Mouse (Mus musculus) MEL (cell line): Measurements from ENCODE around the gene Fnbp1l. TPM values are rescaled to one million over a fixed set of nuclear protein-coding genes. Genes with fewer than 3 reads are reported as not detected.

Experiments used
- DNase-seq: peaks from one replicate; pipeline ENCODE4 v3.0.0; 2011; ENCODE audit warnings: low read depth, low spot score
- H3K27ac ChIP-seq: 2 replicates; pipeline ENCODE4 v1.5.1; 2012; ENCODE audit warnings: low read depth, mild to moderate bottlenecking, control low read depth, low read length, moderate library complexity; ENCODE audit not compliant: control insufficient read depth
- H3K27me3 ChIP-seq, 2 experiments: fragments of 150-350 bp in 1 of 2; sonication (generic) in 1 of 2; 2 replicates each; pipeline ENCODE4 v1.6.1; 2012; ENCODE audit warnings: low read length in 2 of 2, mild to moderate bottlenecking in 2 of 2, improper control_type of control experiment in 1 of 2, moderate library complexity in 1 of 2; ENCODE audit not compliant: insufficient read depth in 2 of 2, control insufficient read depth in 1 of 2
- H3K36me3 ChIP-seq, 2 experiments: 2 replicates each; pipeline ENCODE4 v1.6.1; 2012 to 2014; ENCODE audit warnings: low read length in 2 of 2, improper control_type of control experiment in 1 of 2, inconsistent platforms in 1 of 2, mild to moderate bottlenecking in 1 of 2; ENCODE audit not compliant: insufficient read depth in 2 of 2, control insufficient read depth in 1 of 2
- H3K4me1 ChIP-seq, 2 experiments: fragments of 150-350 bp in 1 of 2; sonication (generic) in 1 of 2; 2 replicates each; pipeline ENCODE4 v1.6.1; 2012; ENCODE audit warnings: low read length in 2 of 2, improper control_type of control experiment in 1 of 2, mild to moderate bottlenecking in 1 of 2; ENCODE audit not compliant: insufficient read depth in 2 of 2, control insufficient read depth in 1 of 2
- H3K4me3 ChIP-seq, 2 experiments: fragments of 150-350 bp in 1 of 2; sonication (generic) in 1 of 2; 2 replicates each; pipeline ENCODE4 v1.5.1; 2012; ENCODE audit warnings: low read depth in 2 of 2, low read length in 2 of 2, mild to moderate bottlenecking in 2 of 2, moderate library complexity in 2 of 2, control low read depth in 1 of 2, improper control_type of control experiment in 1 of 2; ENCODE audit not compliant: control insufficient read depth in 1 of 2, insufficient read depth in 1 of 2
- H3K79me2 ChIP-seq: 2 replicates; pipeline ENCODE4 v1.6.1; 2012; ENCODE audit warnings: mild to moderate bottlenecking, low read length, moderate library complexity; ENCODE audit not compliant: control insufficient read depth, poor library complexity, insufficient read depth
- H3K9ac ChIP-seq: 2 replicates; pipeline ENCODE4 v1.6.1; 2012; ENCODE audit warnings: low read depth, mild to moderate bottlenecking, control low read depth, low read length, moderate library complexity; ENCODE audit not compliant: control insufficient read depth, poor library complexity, severe bottlenecking
- H3K9me3 ChIP-seq: fragments of 150-350 bp; sonication (generic); replicated peaks from 2 replicates; pipeline ENCODE4 v1.6.1; 2012; ENCODE audit warnings: mild to moderate bottlenecking, low read length, improper control_type of control experiment, moderate library complexity; ENCODE audit not compliant: insufficient read depth
- CHD2 ChIP-seq: IDR thresholded peaks from 2 replicates; pipeline ENCODE4 v1.6.1; 2011; ENCODE audit warnings: low read length, improper control_type of control experiment
- ELF1 ChIP-seq: IDR thresholded peaks from 2 replicates; pipeline ENCODE4 v1.6.1; 2014; ENCODE audit warnings: low read depth, mild to moderate bottlenecking, inconsistent platforms, low read length, improper control_type of control experiment, moderate library complexity
- HCFC1 ChIP-seq: IDR thresholded peaks from 2 replicates; pipeline ENCODE4 v1.6.1; 2012; ENCODE audit warnings: low read depth, mild to moderate bottlenecking, inconsistent platforms, low read length, improper control_type of control experiment, moderate library complexity
- JUND ChIP-seq: IDR thresholded peaks from 2 replicates; pipeline ENCODE4 v1.6.1; 2011; ENCODE audit warnings: low read depth, mild to moderate bottlenecking, improper control_type of control experiment, low read length
- MXI1 ChIP-seq: IDR thresholded peaks from 2 replicates; pipeline ENCODE4 v1.6.1; 2011; ENCODE audit warnings: mild to moderate bottlenecking, low read depth, low read length, improper control_type of control experiment
- NELFE ChIP-seq: IDR thresholded peaks from 2 replicates; pipeline ENCODE4 v1.6.1; 2011; ENCODE audit warnings: low read depth, low read length, improper control_type of control experiment
- SMC3 ChIP-seq: IDR thresholded peaks from 2 replicates; pipeline ENCODE4 v1.6.1; 2011; ENCODE audit warnings: low read depth, low read length, improper control_type of control experiment
- TAL1 ChIP-seq: IDR thresholded peaks from 2 replicates; pipeline ENCODE4 v1.6.1; 2012; ENCODE audit warnings: mild to moderate bottlenecking, inconsistent platforms, low read length, moderate library complexity, mixed read lengths
- TCF12 ChIP-seq: IDR thresholded peaks from 2 replicates; pipeline ENCODE4 v1.6.1; 2014; ENCODE audit warnings: low read depth, mild to moderate bottlenecking, inconsistent platforms, low read length, improper control_type of control experiment, moderate library complexity
- polyA plus RNA-seq, 2 experiments: library from polyadenylated mRNA; stranded (reverse) in 1 of 2; unstranded in 1 of 2; fragments of >175 nt in 1 of 2; fragments of >200 nt in 1 of 2; gene quantifications; 2 replicates each; pipeline versions ENCODE4 v1.2.1 to v1.2.4; 2012; ENCODE audit warnings: low replicate concordance in 2 of 2, low read depth in 1 of 2; ENCODE audit not compliant: insufficient read length in 2 of 2, insufficient read depth in 1 of 2, missing spikeins in 1 of 2
- total RNA-seq: library from RNA; depleted of rRNA; stranded (reverse); fragments of 300-350 nt; gene quantifications from 2 replicates; pipeline ENCODE4 v1.2.3, GENCODE M21; 2012

Fnbp1l gene
- total and polyA plus RNA-seq, 3 experiments = not detected

DNA sequence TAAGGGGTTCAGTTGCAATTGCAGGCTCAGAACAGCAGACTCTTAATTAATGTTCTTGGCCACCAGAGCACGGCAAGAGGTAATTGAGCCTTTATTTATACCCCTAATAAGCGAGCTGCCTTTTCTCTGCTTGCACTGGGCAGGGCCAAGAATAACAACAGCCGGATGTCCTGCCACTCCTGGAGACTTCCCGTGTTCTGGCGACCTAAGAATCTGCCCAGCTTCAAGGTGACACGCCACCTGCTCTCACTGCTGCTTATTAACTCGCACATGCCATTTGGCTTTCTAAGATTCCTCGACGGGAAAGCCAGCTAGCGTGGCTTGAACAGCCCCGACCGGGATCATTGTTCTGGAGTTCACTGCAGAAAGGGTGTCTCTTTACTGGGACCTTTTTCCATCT is 15.7 kb upstream of the Fnbp1l start:
- H3K27me3 ChIP-seq = no peaks in the 10 kb centered on the region
- H3K79me2 ChIP-seq = no peaks in the 10 kb centered on the region
- DNase-seq = no peak
- H3K9ac ChIP-seq = no peak overlapping the region
- no peak for TF ChIP-seq ELF1
- TF ChIP-seq CHD2 = no peak
- no peak for TF ChIP-seq TCF12
- TF ChIP-seq SMC3 = no peak
- TF ChIP-seq MXI1 = no peak
- H3K27ac ChIP-seq = no peak overlapping the region
- no peaks in the 10 kb centered on the region for H3K4me1 ChIP-seq
- H3K9me3 ChIP-seq = no peaks in the 10 kb centered on the region
- H3K36me3 ChIP-seq = no peaks in the 10 kb centered on the region
- no peak overlapping the region for H3K4me3 ChIP-seq

DNA sequence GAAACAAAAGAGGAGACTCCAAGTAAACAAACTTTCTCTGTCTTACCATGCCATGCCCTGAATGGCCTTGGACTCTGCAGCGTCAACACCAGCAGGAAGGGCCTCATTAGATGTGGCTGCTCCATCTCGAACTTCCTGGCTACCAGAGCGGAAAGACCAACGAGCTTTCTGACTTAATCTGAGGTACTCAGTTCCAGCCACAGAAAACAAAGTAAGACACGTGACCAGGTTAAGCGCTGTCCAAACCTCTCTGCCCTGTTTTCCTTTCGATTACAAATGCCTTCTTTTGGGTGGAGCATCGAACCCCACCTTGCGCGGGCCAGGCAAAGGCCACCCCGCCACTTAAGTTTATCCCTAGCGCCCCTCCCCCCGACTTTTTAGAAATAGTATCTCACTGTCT is 10.1 kb upstream of the Fnbp1l start:
- H3K4me3 ChIP-seq = no peak overlapping the region
- no peaks in the 10 kb centered on the region for H3K79me2 ChIP-seq
- no peaks in the 10 kb centered on the region for H3K9me3 ChIP-seq
- no peak for TF ChIP-seq JUND
- no peaks in the 10 kb centered on the region for H3K36me3 ChIP-seq
- H3K27ac ChIP-seq = no peak overlapping the region
- H3K4me1 ChIP-seq = no peaks in the 10 kb centered on the region
- no peaks in the 10 kb centered on the region for H3K27me3 ChIP-seq
- no peak for DNase-seq
- no peak overlapping the region for H3K9ac ChIP-seq

DNA sequence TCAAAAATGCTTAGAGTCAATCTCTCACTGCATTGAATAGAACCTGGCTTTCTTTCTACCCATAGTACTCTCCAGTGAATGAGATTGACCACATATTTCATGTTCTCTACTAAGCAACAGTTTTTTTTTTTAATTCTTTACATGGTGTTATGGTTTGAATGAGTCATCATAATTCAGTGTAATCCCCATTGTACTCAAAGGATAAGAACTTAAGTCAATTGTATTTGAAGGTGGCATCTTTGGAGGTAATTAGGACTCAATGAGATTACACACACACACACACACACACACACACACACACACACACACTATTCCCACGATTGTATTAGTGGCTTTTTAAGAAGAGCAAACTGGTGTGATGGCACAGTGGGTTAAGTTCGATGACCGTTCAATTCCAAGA is 9.4 kb upstream of the Fnbp1l start:
- no peak for TF ChIP-seq CHD2
- no peak for TF ChIP-seq NELFE
- TF ChIP-seq HCFC1 = no peak
- no peaks in the 10 kb centered on the region for H3K4me1 ChIP-seq

DNA sequence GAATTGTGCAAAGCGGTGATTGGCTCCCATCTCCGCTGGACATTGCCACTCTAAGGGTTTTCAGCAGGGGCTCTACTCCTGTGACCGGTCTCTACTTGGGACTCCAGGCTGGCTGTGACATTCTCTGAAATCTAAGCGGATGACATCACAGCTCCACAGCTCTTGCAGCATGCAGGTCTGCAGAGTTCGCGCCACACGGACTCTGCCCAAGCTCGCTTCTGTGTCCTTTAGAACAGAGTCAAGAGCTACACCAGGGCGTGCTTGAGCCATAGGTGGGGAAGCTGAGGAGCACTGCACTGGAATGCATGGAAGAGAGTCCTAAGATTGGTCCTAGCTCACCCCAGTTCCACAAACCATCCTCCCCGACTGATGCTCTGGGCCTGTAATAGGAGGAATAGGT is 9.0 kb upstream of the Fnbp1l start:
- Histone ChIP-seq H3K4me1 (no peaks in the 10 kb centered on the region), H3K79me2 (no peaks in the 10 kb centered on the region), H3K9ac (no peak overlapping the region), H3K4me3 (no peak overlapping the region), H3K36me3 (no peaks in the 10 kb centered on the region), H3K9me3 (no peaks in the 10 kb centered on the region), H3K27ac (no peak overlapping the region), H3K27me3 (no peaks in the 10 kb centered on the region)
- TF ChIP-seq TCF12 = no peak
- no peak for TF ChIP-seq TAL1
- DNase-seq = no peak

More for the DNA sequence above, 9.4 kb upstream of the Fnbp1l start:
- Histone ChIP-seq H3K4me3 (no peak overlapping the region), H3K27ac (no peak overlapping the region), H3K79me2 (no peaks in the 10 kb centered on the region), H3K27me3 (no peaks in the 10 kb centered on the region), H3K9me3 (no peaks in the 10 kb centered on the region), H3K36me3 (no peaks in the 10 kb centered on the region), H3K9ac (no peak overlapping the region)
- no peak for DNase-seq
